ENCODE assay signal across 1 mouse cellular context in genomic region chr6:56831697-56832406, GRCm38 (mm10).
TF ChIP-seq lines count a peak whose summit lies in the region.

TSS of gene Fkbp9 (plus strand) at chr6:56832059.

TF ChIP-seq in CH12.LX, 34 proteins besides CTCF, POLR2A, EP300 and RAD21:
- TF ChIP-seq JUN (IDR thresholded peaks at IDR 0.05; ENCODE audit: insufficient read depth, low read depth, low read length): no peak
- no peak for TF ChIP-seq MAFK (IDR thresholded peaks at IDR 0.05; ENCODE audit: insufficient replicate concordance, low read length)
- TF ChIP-seq MAZ (IDR thresholded peaks at IDR 0.05; ENCODE audit: low read depth, low read length): no peak
- TF ChIP-seq SMC3 (IDR thresholded peaks at IDR 0.05; ENCODE audit: low read depth, low read length): no peak
- no peak for TF ChIP-seq USF1 (IDR thresholded peaks at IDR 0.05; ENCODE audit: low read depth, low read length)
- TF ChIP-seq USF2 (conservative IDR thresholded peaks at IDR 0.05; ENCODE audit: low read depth, low read length): no peak
- no peak for TF ChIP-seq CHD2 (IDR thresholded peaks at IDR 0.05; ENCODE audit: low read length)
- TF ChIP-seq NRF1 (IDR thresholded peaks at IDR 0.05; ENCODE audit: low read depth, low read length): no peak
- TF ChIP-seq SIN3A (IDR thresholded peaks at IDR 0.05; ENCODE audit: low read length): no peak
- no peak for TF ChIP-seq BHLHE40 (IDR thresholded peaks at IDR 0.05; ENCODE audit: low read depth, low read length)
- TF ChIP-seq ZC3H11A (IDR thresholded peaks at IDR 0.05; ENCODE audit: low read depth, low read length): no peak
- no peak for TF ChIP-seq PAX5 (IDR thresholded peaks at IDR 0.05; ENCODE audit: low read length)
